Mouse (Mus musculus) erythroid progenitor cell, adult 5-6 weeks (primary cell): ENCODE measurements around the gene Zranb3. TPM values are rescaled to one million over a fixed set of nuclear protein-coding genes. Genes with fewer than 3 reads are reported as not detected.

Experiments
- ATAC-seq: replicated peaks from 2 replicates; pipeline ENCODE4 v1.8.0; 2016; ENCODE audit warnings: moderate number of reproducible peaks, mild to moderate bottlenecking, moderate TSS enrichment, inconsistent platforms; ENCODE audit not compliant: poor library complexity, low FRiP score, severe bottlenecking
- total RNA-seq, 2 experiments: library from RNA; stranded (forward) in 1 of 2; stranded (reverse) in 1 of 2; fragments of 150-400 nt in 1 of 2; fragments of 186-747, 209-891 nt in 1 of 2; gene quantifications; 2 replicates each; pipeline versions ENCODE4 v1.2.3 to v1.2.4; 2015 to 2017; ENCODE audit warnings: low replicate concordance in 2 of 2

The Zranb3 gene
- total RNA-seq, 2 experiments from 2014 or later: 19.7 to 27.8 TPM

DNA sequence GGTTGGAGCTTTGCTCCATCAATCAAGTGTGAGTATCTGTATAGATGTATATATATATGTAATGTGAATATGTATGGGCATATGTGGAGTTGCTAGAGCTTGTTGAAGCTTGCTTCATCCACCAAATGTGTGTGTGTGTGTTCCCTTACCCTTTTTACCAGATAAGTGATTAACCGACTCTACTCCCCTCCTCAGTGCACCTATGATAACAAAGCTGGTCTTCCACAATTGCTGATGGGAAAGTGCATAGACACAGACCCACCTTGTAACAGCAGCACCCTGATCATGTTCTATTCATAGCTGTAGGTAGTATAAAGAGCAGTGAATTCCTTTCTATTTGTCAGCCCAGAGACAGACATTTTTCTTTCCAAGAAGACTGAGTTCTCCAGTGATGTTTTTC is 40.7 kb downstream of the Zranb3 start:
- no peak for ATAC-seq

DNA sequence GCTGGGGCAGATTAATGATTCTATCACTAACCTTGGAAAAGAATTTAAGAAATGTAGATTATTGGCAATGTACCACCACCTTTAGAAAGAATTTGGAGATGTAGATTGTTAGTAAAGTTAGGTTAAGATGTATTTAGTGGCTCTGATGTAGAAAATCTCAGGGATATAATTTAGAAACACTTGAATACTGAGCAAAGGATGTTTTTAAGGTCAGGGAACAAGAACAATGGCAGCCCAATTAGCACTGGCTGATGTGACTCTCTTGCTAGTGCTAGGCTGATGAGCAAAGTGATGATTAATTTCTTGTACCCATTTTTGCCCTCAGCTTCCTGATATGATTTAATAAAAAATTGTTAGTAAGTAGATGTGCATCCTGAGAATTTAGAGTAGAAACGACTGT is 41.4 kb downstream of the Zranb3 start:
- ATAC-seq: no peak

DNA sequence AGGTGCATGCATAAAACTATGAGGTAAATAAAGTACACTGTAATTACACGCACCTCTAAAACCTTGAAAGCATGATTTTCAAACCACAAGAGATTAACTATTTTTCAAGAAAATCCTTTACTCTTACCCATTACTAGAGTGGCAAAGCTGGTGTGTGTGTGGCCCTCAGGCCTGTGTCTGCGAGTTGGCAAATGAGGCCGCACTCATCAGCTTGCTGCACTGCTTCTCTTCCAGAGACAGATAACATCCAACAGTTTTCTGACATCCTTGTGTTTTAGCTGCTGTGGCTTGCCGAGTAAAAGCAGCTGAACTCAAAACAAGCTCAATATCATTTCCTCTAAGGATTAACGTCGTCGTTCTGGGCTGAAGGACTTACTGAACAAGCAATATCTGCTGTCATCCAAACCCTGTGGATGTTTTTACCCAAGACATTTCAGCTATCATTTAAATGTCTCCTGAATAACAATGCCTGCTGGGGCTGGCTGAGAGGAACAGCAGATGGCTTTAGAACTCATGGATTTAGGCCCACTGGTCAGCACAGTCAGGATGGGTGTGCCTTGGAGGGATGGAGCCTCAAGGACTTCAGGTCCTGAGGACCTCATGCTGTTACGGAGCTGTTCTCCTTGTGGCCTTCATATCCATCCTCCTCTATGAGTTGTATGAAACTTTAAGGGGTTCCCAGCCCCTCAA is 42.0 kb downstream of the Zranb3 start:
- no peak for ATAC-seq

DNA sequence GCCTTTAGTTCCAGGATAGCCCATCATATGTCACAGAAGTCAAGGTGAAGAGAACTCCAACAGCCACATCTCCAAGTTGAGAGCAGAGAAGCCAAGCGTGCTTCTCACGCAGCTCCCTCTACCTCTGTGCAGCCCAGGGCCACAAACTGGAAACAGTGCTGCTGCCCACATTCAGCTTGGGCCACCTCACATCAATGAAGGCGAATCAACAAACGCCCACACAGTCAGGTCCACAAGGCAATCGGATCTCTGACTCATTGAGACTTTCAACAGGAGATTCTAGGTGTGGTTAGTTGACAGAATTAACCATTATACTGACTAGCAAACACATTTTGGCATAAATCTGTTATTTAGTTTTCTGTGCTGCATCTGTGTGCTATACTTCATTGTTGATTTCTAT is 44.2 kb downstream of the Zranb3 start:
- no peak for ATAC-seq

DNA sequence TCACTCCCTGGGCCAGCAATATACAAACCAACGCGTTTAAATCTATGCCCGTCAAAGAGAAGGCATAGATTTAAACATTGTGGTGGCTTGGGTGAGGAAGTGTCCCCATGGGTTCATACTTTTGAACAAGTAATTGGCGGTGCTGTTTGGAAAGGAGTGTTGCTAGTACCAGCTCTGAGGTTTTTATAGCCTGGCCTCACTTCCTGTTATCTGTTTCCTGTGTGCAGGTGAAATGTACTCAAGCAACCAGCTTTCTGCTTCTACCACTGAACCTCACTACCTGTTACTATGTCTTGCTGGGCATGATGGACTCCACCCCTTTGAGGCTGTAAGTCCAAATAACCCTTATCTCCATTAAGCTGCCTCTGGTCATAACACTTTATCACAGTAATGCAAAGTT is 45.6 kb downstream of the Zranb3 start:
- ATAC-seq: no peak

DNA sequence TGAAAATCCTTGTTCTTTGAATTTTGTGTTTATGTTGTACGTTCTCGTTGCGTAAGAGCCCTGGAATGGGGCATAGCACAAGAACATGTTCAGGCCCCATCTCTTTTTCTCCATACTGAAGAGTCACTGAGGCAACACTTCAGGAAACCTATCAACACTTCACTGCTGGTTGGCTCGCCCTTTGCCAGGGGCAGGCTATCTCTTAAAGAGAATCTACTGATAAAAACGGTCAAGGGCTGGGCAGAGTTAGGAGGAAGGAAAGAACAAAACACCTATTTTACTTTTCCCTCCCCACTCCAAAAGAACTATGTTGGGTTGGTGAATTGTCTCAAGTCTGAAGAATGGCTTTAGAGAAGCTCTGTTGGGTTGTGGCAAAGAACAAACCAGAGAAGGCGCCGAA is 55.9 kb downstream of the Zranb3 start:
- no peak for ATAC-seq

DNA sequence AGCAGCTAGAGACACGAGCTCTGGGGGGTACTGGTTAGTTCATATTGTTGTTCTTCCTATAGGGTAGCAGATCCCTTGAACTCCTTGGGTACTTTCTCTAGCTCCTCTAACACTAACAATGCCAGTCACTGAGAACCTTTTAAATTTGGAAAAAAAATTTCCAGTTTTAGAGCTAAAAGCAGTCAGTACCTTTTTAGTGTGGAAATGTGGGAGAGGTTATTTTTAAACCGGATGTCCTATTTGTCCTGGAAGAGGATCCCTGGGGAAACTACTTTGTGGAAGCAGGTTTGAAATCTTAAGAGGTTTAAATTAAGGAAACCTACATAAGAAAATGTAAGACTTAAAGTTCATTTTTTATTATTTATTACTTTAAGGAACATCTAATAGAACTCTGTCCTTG is 56.4 kb downstream of the Zranb3 start:
- no peak for ATAC-seq

DNA sequence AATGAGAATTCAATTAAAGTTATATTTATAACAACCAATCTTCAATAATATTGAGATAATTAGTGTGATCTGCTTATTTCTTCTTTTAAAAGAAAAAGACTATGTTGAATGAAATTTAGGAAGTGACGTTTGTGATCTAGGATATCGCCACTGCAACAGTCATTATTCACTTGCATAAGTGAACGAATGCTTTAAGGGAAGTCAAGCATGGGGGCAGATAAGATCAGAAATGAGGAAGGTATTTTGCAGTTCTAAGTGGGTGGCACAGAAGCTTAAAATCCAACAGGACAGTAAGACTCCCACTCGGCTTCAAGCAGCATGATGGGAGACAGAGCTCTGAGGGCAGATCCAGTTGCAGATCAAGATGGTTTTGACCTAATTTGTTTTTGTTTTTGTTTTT is 58.7 kb downstream of the Zranb3 start:
- ATAC-seq: no peak

DNA sequence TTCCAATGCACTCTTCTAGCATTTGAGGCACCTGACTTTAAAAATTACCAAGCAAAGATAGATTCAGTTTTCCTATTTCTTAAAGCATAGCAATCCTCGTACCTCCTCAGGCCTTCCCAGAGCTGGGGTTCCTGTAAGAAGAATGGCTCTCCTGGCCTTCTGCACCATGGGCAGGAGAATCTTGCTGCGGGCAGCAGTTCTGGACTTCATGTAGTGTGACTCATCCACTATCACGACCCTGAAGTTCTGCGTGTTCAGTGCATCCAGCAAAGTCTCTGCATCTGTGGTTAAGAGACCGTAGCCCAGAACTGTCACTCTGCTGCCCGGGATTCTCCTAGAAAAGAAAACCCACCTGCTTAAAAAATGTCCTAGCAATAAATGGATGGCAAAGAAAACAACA is 66.6 kb downstream of the Zranb3 start:
- no peak for ATAC-seq

DNA sequence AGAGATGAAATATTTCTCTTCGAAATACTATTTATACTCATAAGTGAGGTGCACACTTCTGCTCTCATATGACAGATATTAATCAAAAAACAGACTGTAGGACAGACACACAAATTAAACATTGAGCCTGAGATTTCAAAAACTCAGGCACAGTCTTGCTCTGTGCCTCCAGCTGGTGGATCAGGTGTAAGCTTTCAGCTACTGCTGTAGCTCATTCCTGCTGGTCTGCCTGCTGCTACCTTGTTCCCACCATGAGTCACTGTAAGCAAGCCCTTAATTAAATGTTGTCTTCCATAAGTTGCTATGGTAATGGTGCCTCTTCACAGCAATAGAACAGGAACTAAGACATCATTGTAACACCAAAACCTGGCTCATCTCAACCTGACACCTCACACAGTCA is 70.7 kb downstream of the Zranb3 start:
- no peak for ATAC-seq

DNA sequence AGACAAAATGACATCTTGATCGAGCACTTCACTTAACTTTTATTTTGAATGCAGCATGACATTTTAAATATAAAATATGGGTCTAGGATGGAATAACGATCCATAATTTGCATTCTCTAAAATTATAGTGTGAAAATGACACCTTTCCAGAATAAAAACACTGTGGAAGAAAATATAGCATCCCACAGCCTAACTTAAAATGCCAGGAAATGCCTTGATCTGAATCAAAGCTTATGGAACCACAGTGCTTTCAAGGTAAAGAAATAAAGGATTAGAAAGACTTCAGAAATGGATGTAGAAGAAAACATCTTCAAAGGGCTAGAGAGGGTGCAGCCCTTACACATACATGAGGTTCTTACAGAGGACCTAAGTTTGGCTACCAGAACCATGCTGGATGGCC is 71.3 kb downstream of the Zranb3 start:
- no peak for ATAC-seq

DNA sequence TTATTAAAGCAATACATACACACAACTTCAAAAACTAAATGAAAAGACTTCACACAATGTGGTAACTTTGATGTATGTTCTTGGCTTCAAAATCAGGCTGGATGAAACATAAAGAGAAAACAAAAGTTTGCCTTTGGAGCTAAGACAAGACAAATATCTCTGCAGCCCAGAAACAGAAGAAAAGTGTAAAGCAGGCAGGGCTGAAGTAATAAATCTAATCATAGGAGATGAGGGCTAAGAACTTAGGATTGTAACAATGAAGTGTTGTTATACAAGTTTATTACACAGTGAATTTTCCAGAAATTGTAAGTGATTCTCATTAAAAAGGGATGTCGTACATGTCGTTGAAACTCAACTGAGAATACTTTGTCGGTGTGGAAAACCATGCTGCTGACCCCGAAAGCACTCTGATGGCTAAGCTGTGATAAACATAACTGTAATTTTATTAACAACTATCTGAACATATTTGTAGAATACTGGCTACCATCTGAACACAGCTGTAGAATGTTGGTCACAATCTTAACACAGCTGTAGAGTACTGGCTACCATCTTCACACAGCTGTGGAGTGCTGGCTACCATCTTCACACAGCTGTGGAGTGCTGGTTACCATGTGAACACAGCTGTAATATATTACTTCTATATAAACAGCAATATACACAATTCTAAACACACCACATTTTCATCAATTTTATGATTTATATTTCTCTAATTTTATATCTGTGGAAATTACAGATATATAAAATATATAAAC is 78.3 kb downstream of the Zranb3 start:
- ATAC-seq: no peak

DNA sequence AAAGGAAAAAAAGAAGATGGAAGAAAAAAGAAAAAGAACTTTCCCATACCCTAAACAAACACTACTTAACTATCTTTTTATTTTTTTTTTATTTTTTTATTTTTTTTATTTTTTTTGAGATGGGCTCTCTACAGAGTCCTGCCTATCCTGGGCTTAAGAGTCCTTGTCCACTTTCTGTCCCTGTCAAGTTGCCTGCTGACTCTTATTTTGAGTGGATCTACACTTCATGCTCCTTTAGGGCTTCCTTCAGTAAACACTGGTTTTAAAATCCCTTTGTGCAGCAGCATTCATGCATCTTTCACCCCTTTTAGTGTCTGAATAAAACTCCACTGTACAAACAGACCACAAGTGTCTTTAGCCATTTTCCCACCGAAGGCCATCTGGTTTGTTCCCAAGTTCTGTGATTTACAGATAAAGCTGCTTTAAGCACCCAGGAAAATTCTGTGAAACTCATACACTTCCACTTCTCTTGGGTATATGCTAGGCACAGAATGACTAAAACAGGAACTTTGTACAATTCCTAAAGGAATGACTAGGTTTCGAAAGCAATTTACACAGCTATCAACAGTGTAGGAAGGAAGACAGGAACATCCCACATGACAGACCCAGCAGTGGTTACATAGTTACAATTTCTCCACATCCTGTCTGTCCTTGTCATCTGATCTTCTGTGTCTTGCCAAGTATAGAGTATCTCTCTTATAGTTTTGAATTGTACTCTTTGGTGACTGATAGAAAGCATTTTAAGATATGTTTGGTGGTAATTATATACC is 82.7 kb downstream of the Zranb3 start:
- ATAC-seq: no peak

DNA sequence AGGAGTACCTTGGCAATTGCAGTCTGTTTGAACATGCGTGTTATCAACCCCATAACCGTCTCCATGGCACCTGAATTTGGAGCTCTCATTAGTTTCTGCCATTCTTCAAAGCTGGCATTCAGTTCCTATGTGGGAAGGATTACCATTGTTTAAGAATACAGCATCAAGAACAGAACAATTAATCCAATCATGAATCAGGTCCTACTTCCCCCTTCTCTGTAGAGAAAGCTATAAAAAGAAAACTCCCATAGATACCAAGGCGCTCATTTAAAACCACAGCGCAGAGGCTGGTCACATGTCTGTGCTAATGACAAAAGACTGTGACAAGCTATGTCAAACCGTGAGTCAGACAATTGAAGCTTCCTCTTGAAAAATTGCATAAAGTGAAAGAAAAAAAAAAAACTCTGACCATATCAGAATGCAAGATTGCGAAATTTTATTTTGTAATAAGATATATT is 86.8 kb downstream of the Zranb3 start:
- ATAC-seq: no peak

DNA sequence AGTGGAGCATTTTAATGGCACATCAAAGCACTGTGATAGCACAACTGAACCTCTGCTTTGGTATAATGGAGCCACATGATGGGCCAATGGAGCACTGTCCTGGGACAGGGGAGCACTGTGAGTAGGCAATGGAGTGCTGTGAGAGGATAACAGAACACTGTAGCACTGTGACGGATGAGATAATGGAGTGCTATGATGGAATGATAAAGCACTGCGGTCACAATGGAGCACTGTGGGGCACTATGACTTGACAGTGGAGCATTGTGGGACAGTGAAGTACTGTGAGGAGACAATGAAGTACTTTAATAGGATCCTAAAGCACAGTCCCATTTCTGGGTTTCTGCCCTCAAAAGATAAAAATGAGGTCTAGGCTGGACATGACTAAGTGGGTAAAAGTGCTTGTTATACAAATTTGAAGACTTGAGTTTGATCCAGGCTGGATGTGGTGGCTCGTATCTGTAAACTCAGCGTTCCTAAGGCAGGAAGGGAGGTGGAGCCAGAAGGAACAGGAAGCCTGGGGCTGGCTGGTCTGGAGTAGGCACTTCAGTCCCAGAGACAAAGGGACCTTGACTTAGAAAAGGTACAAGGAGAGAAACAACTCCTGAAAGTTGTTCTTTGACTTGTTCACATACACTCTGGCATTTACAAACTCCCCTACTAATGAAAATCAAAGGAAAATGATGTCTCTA is 89.0 kb downstream of the Zranb3 start:
- peak; percentile 34; the same call in 1 of the 2 replicates for ATAC-seq

DNA sequence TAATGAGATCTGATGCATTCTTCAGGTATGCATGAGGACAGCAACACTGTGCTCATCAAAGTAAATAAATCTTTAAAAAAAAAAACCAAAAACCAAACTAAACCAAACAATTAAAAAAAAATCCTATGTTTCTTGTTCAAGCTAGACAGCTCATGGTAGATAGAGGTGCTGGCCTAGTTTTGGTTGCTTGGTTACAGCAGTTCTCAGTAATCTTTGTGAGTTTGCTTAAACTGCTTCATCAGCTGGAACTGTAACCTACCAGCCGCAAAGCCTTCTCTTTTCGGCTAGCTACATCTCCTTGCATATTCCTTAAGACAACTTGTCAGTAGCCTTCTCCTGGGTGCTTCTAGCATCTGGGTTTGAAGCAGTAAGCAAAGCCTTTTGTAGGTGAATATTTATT is 93.1 kb downstream of the Zranb3 start:
- no peak for ATAC-seq

DNA sequence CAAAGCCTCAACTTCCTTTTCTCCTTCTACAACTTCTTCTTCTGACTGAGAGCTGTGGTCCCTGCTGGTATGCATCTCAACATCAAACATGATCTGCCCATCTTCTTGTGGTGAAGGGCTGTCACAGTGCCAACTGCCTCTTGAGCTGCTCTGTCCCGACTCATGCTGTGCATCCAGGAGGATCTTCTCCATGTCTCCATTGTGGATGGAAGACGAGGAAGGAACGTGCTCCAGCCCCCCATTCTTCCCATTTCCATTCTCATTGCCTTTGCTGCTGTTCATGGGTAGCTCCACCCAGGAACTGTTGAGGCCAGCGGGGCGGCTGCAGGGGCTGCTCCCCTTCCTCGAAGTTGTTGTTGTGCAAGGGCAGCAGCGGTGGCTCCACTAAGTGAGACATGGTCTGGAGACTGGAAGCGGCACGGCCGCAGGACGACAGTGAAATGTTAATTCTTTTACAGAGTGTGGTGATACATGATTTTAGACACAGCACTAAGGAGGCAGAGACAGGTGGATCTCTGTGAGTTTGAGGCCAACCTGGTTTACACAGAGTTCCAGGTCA is 96.7 kb downstream of the Zranb3 start:
- peak; percentile 71 for ATAC-seq

DNA sequence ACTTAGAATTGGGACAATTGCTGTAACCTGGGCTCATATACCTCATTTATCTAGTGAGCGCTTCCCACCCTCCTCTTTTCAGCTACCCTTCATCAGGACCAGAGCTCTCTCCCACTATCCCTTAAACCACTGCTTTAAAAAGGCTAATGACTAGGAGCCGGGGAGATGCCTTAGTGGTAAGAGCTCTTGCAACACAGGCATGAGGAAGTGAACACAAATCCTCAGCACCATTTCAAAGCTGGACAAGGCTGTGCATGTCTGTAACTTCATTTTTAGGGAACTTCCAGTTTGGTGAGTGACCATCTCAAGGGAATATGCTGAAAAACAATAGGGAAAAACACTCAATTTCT is 98.5 kb downstream of the Zranb3 start:
- no peak for ATAC-seq

DNA sequence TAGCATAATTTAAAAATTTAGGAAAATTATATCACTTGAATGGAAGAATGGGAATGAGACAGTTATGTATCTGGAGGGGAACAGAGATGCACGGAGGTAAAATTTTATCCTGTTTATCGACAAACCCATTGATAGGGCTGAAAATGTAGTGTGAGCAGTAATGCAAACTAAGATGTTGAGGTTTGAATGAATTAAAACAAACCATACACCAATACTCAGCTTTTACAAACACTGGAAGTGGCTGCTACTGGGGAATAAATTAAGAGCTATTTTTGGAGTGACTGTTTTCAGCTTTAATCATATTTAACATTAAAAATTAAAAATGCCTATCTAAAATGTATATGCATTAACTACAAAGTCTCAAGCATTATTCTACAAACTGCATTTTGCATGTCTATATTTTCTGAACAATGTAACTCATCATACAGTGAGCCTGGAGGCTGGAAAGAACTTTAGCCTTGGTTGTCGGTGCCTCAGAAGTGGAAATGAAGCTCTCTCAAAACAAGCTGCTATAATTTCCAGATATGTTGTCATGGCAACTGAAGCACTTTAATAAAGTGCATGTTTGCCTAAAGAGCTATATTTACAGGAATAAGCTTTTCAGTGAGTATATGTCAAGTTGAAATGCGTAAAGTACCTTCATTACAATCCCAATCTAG is 99.0 kb downstream of the Zranb3 start:
- no peak for ATAC-seq

DNA sequence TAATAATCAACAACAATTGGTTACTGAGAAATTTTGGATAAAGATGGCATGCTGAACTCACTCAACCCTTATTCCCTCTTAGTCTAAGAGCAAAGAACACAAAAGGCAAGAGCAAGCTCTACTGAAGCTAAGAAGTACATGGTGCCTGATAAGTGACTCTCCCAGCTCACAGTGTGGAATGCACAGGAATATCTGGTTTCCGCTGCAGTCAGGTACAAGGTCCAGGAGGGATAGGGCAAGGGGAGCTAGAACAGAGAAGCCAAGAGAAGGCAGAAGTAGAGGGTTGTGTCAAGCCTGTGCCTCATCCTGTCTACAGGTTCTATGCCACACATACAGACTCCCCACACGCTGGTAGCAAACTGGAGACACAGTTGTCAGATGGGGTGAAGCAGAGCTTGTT is 100.7 kb downstream of the Zranb3 start:
- no peak for ATAC-seq
